Comparison of ENCODE assay signal across 7 mouse cellular contexts in the genomic region with DNA sequence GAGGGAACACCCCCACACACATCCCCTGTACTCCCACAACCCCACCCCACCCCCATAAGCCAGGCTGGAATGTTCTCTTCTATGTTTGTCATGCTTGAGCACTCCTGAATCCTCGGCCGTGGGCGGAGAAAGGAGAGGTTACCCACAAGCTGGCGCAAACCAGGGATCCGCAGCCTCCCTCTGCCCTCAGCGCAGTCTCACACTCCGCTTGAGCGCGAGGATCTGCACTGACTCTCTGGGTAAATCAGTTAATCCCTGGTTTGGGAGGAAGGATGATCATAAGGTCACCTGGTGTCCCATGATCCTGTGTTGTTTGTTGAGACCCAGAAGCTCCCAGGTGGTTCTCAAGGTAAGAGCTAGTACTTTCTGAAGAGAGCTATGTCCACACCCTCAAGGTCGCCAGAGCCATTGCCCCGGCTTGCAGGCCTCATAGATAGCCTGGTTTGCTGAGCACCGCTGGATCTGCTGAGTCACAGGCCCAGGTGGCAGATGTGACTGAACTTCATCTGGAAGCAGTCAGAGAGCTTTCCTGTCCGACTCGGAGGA. TPM values are rescaled to one million over a fixed set of nuclear protein-coding genes. Genes with fewer than 3 reads are reported as not detected.
A peak's percentile ranks its signal among the peaks of the same experiment; 100 is the strongest.
DNase-seq lines count a peak whose midpoint lies in the region; ATAC-seq and TF ChIP-seq lines count a peak whose summit lies in the region.

No protein-coding gene starts in this region.

- no peaks in the 10 kb centered on the region for H3K9me3 ChIP-seq in kidney, postnatal 0 days (replicated peaks; ENCODE audit: low read length)

- 41% methylated on average over 14 of the region's 14 CpGs for WGBS in kidney, postnatal 0 days

- H3K36me3 ChIP-seq in kidney, postnatal 0 days (ENCODE audit: insufficient read depth, low read length) = no peaks in the 10 kb centered on the region

- no peak for TF ChIP-seq CTCF in kidney, postnatal 0 days (IDR thresholded peaks at IDR 0.05; ENCODE audit: low read depth)

- DNase-seq in retina, postnatal 1 day = peak; percentile 38
- DNase-seq in retina, embryonic 14.5 days (ENCODE audit: low spot score) = no peak
- peak; percentile 54 for DNase-seq in c-Kit-positive CD71-positive TER-119-negative erythroid progenitor cells, embryonic 14.5 days (ENCODE audit: low read depth)
- DNase-seq in kidney, postnatal 0 days (ENCODE audit: low spot score) = peak; percentile 84
- peak; percentile 85 for DNase-seq in lung, postnatal 36 days
- no peak for DNase-seq in cerebellum, adult 9-10 months
- DNase-seq in cerebellum, adult 8-10 months = no peak

- H3K27me3 ChIP-seq in kidney, postnatal 0 days (ENCODE audit: insufficient read depth, low read length) = no peaks in the 10 kb centered on the region

- no peak overlapping the region for H3K4me2 ChIP-seq in kidney, postnatal 0 days (ENCODE audit: low read length)

- H3K9ac ChIP-seq in kidney, postnatal 0 days (ENCODE audit: low read depth, low read length) = no peak overlapping the region

- H3K4me3 ChIP-seq in kidney, postnatal 0 days (replicated peaks; ENCODE audit: low read depth, low read length) = no peak overlapping the region

- H3K4me1 ChIP-seq in kidney, postnatal 0 days (replicated peaks; ENCODE audit: insufficient read depth, low read length) = peaks cover 4% of the 10 kb centered on the region; the same call in 1 of the 2 replicates

- peak; percentile 94 for ATAC-seq in kidney, postnatal 0 days (replicated peaks; ENCODE audit: low FRiP score, low read depth)

- peak overlapping the region; percentile 77 for H3K27ac ChIP-seq in kidney, postnatal 0 days

RNA-seq across cellular contexts. Expression of a gene that starts 15.0 kb away (rescaled TPM):
- polyA plus RNA-seq in kidney, postnatal 0 days (2015; fragmentation: Nextera tagmentation; extraction: Ambion mirVana) = 131 and 168 TPM in 2 replicates

RNA-seq across cellular contexts. Expression of a gene that starts 31.1 kb away (rescaled TPM):
- polyA plus RNA-seq in kidney, postnatal 0 days (2015; fragmentation: Nextera tagmentation; extraction: Ambion mirVana) = 317 and 329 TPM in 2 replicates

RNA-seq across cellular contexts. Expression of a gene that starts 36.0 kb away (rescaled TPM):
- polyA plus RNA-seq in kidney, postnatal 0 days (2015; fragmentation: Nextera tagmentation; extraction: Ambion mirVana) = 5.9 and 6.8 TPM in 2 replicates

RNA-seq across cellular contexts. Expression of a gene that starts 56.6 kb away (rescaled TPM):
- polyA plus RNA-seq in kidney, postnatal 0 days (2015; fragmentation: Nextera tagmentation; extraction: Ambion mirVana) = 20.2 and 20.7 TPM in 2 replicates

Comparison
In these comparisons a context has a peak if more than half of its experiments do, and no peak if none do; other contexts are left out.
1. DNase-seq: peak in retina, postnatal 1 day (single experiment), c-Kit-positive CD71-positive TER-119-negative erythroid progenitor cells, embryonic 14.5 days (single experiment), kidney, postnatal 0 days (single experiment) and lung, postnatal 36 days (single experiment); none in retina, embryonic 14.5 days (single experiment), cerebellum, adult 9-10 months (single experiment) and cerebellum, adult 8-10 months (single experiment).